Mouse (Mus musculus) urinary bladder, postnatal 25 days (tissue): ENCODE data around the gene Rrp8.
A peak's percentile ranks its signal among the peaks of the same experiment; 100 is the strongest.
"Not testable (repeated sequence)": the region's sequence is repeated elsewhere in the genome, so short reads cannot be mapped to it uniquely, and the experiment has no call there.

Source experiments
- DNase-seq: peaks from one replicate; pipeline ENCODE4 v3.0.0; 2022; ENCODE audit warnings: low spot score

The Rrp8 gene

GRCm38 (mm10) chr7:105743926-105744590 lies 6.9 kb upstream of the Rrp8 start, which contains the start of gene Taf10:
TSS of gene Taf10 (minus strand) at chr7:105744361.
- DNase-seq = peak; percentile 82

- DNase-seq = not testable (repeated sequence)
Measured at GRCm38 (mm10) chr7:105743246-105743925, 6.2 kb upstream of the Rrp8 start.

DNA sequence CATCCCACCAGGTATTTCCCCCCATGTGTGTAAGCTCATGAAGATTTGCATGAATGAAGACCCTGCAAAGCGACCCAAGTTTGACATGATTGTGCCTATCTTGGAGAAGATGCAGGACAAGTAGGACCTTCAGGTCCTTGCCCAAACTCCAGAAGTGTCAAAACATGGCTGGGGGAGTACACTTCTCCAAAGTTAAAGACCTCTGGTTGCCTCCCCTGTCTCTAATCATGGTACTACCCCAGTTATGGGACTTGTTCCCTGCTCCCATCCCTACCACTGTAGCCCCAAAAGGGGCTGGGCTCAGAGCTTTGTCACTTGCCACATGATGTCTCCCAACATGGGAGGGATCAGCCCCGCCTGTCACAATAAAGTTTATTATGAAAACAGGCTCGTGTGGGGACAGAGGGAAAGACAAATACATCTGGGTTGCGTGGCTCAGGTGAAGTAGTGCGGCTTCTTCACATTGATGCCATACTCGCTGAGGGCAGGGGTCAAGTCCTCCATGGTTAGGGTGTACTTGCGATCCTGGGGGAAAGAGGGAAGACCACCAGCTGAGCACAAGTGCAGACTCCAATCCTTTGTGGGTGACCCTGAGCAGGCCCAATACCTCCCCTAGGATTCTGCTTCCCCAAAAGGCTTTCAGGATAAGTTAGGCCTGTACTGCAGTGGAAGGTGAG lies 5.5 kb upstream of the Rrp8 start:
- not testable (repeated sequence) for DNase-seq

DNA sequence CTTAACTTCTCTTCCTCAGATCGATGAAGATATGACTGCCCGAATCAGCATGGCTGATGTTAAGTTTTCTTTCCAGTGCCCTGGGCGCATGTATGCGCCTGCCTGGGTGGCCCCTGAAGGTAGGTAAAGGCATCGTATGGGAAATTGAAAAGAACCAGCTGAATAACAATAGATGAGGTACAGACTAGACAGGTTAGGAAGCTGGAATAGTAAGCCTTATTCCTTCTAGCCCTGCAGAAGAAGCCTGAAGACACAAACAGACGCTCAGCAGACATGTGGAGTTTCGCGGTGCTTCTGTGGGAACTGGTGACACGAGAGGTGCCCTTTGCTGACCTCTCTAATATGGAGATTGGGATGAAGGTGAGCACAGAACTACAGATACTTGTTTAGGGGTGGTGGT lies 4.8 kb upstream of the Rrp8 start:
- DNase-seq = no peak

DNA sequence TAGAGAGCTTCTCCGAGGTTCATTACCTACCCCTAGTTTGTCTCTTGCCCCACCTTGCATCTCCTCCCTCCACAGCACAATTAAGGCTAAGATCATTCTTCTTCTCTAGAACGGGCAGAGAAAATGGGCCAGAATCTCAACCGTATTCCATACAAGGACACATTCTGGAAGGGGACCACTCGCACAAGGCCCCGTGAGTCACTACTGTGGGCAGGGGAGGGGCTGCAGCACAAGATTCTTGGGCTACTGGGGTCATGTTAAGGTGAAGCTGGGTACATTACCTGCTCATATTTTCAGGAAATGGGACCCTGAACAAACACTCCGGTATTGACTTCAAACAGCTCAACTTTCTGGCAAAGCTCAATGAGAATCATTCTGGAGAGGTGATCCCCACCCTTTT lies 3.7 kb upstream of the Rrp8 start:
- no peak for DNase-seq

DNA sequence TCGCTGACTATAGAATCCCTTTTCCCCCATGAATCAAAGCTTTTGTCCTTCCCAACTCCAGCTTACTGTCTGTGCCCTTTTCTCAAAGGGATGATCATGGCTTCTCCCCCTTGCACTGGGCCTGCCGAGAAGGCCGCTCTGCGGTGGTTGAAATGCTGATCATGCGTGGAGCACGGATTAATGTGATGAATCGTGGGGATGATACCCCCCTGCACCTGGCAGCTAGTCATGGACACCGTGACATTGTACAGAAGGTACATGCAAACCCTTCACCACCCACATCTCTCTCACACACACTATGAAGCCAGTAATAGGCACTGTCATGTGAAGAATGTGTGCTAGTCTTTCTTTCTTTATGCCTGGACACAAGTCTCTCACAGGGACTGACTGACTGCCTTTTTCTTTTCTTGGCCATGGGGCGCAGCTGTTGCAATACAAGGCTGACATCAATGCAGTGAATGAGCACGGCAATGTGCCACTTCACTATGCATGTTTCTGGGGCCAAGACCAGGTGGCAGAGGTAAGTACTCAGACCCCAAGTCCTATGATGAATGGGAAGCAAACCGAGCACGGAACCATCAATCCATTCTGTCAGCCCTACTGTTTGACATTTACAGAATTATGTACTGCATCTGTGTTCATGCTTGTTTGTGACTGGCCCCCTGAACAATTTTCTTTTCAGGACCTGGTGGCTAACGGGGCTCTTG lies 3.1 kb upstream of the Rrp8 start:
- no peak for DNase-seq

GRCm38 (mm10) chr7:105738948-105739347 lies 1.8 kb upstream of the Rrp8 start:
- DNase-seq = peak; percentile 49

GRCm38 (mm10) chr7:105738286-105738685 lies 1.1 kb upstream of the Rrp8 start:
- no peak for DNase-seq

DNA sequence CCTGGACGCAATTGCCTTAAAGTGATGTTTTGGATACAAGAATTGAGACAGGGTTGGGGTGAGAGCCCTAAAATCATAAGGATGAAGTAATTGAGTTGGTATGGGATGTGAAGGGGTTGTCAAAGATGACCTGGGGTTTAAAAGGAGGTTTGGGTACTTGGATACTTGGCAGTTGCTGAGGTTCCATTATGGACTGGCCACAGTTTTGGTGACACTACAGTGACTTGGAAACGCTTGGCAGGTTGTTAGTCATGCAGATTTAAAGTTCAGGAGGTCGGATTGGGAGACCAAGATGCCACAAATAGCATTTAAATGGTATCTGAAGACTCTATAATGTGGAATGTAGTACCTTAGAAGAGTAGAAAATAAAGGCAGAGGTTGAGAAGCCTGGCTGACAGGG lies 463 bp upstream of the Rrp8 start:
- no peak for DNase-seq

DNA sequence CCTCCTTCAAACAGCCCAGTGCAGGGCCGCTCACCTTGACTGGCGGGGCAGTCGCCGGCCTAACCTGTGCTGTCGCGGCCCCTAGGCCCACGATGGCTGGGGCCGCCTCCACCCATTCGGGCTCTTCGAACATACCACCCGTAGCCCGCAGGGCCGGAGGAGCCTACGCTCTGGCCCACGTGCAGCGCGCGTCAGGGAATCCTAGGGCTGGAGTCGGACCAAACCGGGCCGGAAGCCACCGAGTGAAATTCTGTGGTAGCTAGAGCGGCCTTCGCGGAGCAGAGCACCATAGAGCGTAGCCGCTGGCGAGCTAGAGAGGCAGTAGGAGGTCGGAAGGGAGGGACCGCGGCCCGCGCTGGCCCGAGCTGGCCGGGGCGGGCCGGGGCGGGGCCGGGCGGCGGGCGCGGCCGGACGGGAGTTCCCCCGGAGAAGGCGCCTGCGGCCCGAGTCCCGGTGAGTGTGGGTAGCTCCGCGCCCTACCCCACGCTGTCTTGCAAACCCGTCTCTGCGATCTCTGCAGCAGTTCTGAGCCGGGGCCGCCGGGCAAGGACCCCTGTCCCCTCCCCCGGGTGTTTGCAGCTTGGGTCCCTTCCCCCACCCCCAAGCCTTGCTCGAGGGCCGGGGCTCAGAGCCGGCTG lies 802 bp downstream of the Rrp8 start, which contains the start of gene Ilk:
Gene Ilk, plus strand, starts transcription at position 329 of the 638 bp plus-strand sequence.
- DNase-seq = peak; percentile 88

GRCm38 (mm10) chr7:105735464-105735863 lies 1.7 kb downstream of the Rrp8 start:
- DNase-seq = not testable (repeated sequence)

DNA sequence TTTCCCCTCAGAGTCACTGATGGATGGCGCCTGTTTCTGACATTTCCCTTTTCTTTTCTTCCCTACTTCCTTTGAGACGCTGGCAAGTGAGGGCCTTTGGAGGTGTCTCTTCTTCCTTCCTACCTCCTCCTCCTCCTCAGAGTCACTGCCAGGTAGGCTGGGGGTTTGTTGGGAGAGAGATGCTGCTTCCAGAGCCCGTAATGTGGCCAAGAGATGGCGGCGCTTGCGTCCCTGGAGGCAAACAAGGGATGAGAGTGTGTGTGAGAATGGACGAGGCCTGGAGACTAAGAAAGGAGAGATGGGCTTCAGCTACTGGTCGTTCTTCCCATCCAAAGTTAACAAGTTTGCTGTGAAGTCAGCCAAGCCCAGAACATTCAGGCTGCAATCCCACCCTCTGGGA lies 2.4 kb downstream of the Rrp8 start:
- DNase-seq = no peak

DNA sequence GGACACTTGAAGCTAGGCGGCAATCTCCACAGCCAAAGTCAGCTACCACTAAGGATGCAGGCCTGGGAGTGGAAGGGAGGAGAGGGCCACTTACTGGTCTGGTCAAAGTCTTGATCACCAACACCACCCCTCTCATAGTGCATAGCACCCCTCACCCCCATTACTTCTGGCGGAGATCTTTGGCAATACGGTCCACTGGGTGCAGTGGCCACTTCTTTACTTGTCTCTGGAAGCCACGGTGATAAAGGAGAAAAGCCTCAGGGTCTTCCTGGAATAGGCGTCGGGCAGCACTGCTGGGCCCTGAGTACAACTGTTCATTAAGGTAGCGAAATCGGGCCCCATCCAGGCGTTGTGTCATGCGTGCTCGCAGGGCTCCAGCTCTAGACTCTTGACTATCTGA lies 3.3 kb downstream of the Rrp8 start:
- DNase-seq = no peak

- DNase-seq = no peak
Measured at GRCm38 (mm10) chr7:105728701-105729428, 8.3 kb downstream of the Rrp8 start.

DNA sequence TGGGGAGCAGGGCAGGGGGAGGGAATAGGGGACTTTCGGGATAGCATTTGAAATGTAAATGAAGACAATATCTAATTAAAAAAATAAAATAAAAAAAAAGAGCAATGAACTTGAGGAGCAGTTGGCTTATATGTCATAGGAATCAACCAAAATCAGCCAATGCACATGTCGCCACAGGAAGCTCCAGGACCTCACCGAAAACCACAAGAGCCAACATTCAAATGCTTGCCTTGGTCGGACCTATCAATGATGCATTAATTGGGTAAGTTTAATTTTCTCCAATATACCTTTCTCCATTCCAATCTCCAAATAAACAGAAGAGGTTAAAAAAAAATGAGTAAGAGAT lies 10.2 kb downstream of the Rrp8 start:
- DNase-seq = no peak

GRCm38 (mm10) chr7:105726144-105726979 lies 10.8 kb downstream of the Rrp8 start:
- DNase-seq = no peak

- no peak for DNase-seq
Measured at GRCm38 (mm10) chr7:105721916-105722315, 15.3 kb downstream of the Rrp8 start.

GRCm38 (mm10) chr7:105715366-105715765 lies 21.8 kb downstream of the Rrp8 start:
- no peak for DNase-seq

- no peak for DNase-seq
Measured at GRCm38 (mm10) chr7:105708733-105709132, 28.5 kb downstream of the Rrp8 start.

DNA sequence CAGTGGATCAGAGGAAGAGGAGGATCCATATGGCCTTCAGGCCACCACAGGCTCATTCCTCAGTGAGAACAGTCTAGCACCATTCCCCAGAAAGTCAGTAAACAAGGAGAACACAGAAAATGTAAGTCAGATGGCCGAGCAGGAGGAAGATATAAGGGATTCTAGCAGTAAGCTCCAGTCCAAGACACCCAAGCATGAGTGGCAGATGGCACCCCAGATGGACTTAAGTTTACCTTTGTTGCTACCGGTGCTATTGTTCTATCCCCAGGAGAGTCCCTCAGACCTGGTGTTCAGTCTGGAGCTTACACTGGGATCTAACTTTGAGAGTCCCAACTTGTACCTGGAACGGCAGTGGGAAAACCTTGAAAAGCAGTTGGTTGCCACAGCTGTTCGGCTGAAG lies 33.4 kb downstream of the Rrp8 start:
- DNase-seq = no peak
